Comparison of ENCODE assay signal across 8 mouse cellular contexts in the genomic region with DNA sequence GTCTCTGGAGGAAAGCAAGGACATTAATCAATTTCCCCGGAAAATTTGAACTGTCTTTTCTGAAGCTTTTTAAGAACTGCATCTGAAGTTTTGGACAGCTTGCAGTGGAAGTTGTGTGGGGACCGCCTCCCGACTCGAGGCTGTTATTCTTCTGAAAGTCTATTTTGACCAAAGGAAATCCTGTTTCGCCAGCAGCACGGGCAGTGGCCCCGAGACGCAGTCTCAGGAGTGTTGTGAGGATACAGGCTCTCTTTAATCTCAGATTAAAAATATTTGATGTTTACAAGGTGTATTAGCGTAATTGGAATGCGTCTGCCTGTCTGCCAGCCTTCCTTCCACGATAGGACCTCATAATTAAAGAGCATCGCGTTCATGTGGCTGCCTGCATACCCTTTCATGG.
A peak's percentile ranks its signal among the peaks of the same experiment; 100 is the strongest.
DNase-seq lines count a peak whose midpoint lies in the region; ATAC-seq and TF ChIP-seq lines count a peak whose summit lies in the region.

No protein-coding gene starts in this region.

- no peaks in the 10 kb centered on the region for H3K27me3 ChIP-seq in spleen, adult 2 months (ENCODE audit: control insufficient read depth, insufficient read depth, low read length)
- H3K27me3 ChIP-seq in heart, embryonic 15.5 days, result no peaks in the 10 kb centered on the region

- DNase-seq in spleen, adult 2 months (ENCODE audit: low read depth in 1 of 2, low spot score in 2 of 2), result peak in 1 of 2 experiments; percentile 48
- no peak for DNase-seq in spleen, postnatal 14 days (ENCODE audit: low spot score in 2 of 2)
- DNase-seq in liver, result peak; percentile 19
- DNase-seq in spleen, postnatal 4 days (ENCODE audit: low spot score in 2 of 2), result peak; percentile 19 to 65
- no peak for DNase-seq in ovary, postnatal 36 days (ENCODE audit: low spot score)
- no peak for DNase-seq in layer of hippocampus, postnatal 25 days (ENCODE audit: extremely low spot score in 1 of 2, low spot score in 1 of 2)
- DNase-seq in thymus, postnatal 10 days (ENCODE audit: low spot score in 2 of 2), result no peak

- H3K4me1 ChIP-seq in spleen, adult 2 months (ENCODE audit: control insufficient read depth, insufficient read depth, insufficient read length), result peaks cover 17% of the 10 kb centered on the region
- no peaks in the 10 kb centered on the region for H3K4me1 ChIP-seq in heart, embryonic 15.5 days (replicated peaks)

- ATAC-seq in heart, embryonic 15.5 days (replicated peaks; ENCODE audit: insufficient number of reproducible peaks, insufficient read depth, low FRiP score, low read depth), result no peak

- H3K9me3 ChIP-seq in heart, embryonic 15.5 days (replicated peaks), result no peaks in the 10 kb centered on the region

- H3K4me2 ChIP-seq in heart, embryonic 15.5 days, result peak overlapping the region; percentile 7; the same call in 1 of the 2 replicates

- no peak overlapping the region for H3K9ac ChIP-seq in heart, embryonic 15.5 days

- peak overlapping the region; percentile 88 for H3K27ac ChIP-seq in spleen, adult 2 months (ENCODE audit: insufficient read depth, low read length)
- peak overlapping the region; percentile 49 for H3K27ac ChIP-seq in heart, embryonic 15.5 days

- no peak for TF ChIP-seq CTCF in spleen, adult 2 months (IDR thresholded peaks at IDR 0.05; ENCODE audit: extremely low read depth, insufficient read depth, insufficient read length, insufficient replicate concordance)

- 4% methylated on average over 13 of the region's 13 CpGs for WGBS in spleen, adult 2 months
- WGBS in heart, embryonic 15.5 days, result 52% methylated on average over 13 of the region's 13 CpGs

- H3K4me3 ChIP-seq in spleen, adult 2 months (ENCODE audit: extremely low read depth, insufficient read depth, insufficient read length), result no peak overlapping the region; the same call in 1 of the 2 replicates
- no peak overlapping the region for H3K4me3 ChIP-seq in heart, embryonic 15.5 days

- peak; percentile 4; the same call in 1 of the 2 replicates for TF ChIP-seq POLR2A in spleen, adult 2 months (IDR thresholded peaks at IDR 0.05; ENCODE audit: low read depth, low read length)

- H3K36me3 ChIP-seq in spleen, adult 2 months (ENCODE audit: control insufficient read depth, insufficient read depth, low read length), result no peaks in the 10 kb centered on the region
- no peaks in the 10 kb centered on the region for H3K36me3 ChIP-seq in heart, embryonic 15.5 days

Comparison
In these comparisons a context has a peak if more than half of its experiments do, and no peak if none do; other contexts are left out.
1. DNase-seq: peak in liver (single experiment) and spleen, postnatal 4 days (2 of 2); none in spleen, postnatal 14 days (0 of 2), ovary, postnatal 36 days (single experiment), layer of hippocampus, postnatal 25 days (0 of 2) and thymus, postnatal 10 days (0 of 2).